ENCODE assay signal across 7 mouse cellular contexts in the genomic region with DNA sequence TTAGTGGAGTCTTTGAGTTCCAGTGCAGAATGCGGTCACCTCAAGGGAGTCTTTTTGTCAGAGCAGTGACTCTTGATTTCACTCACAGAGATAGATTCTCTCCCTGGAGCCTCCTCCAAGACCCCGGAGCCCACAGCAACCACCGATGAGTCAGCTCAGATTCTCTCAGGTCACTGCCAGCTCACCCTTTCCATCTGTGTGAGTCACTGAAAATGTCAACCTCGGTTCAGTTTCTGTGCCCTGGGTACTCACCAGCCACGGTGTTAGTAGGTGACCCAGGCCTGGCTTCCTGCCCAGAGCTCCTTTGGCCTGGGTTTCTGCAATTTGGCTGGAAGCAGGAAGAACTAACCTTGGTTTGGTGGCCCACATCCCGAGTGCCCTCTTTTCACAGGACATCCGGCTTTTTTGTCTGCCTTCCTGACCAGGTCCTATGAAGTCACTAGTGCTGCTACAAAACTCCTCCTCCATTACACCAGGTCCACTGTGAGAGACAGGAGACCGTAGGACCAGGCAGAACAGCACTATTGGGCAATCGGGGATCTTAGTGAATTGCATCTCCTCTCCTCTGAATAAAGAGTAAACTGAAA.
A peak's percentile ranks its signal among the peaks of the same experiment; 100 is the strongest.
DNase-seq lines count a peak whose midpoint lies in the region; TF ChIP-seq lines count a peak whose summit lies in the region.

No protein-coding gene starts in this region.

- H3K36me3 ChIP-seq in CH12.LX (replicated peaks in 1 of 2; ENCODE audit: control insufficient read depth in 1 of 2, insufficient read depth in 1 of 2, low read length in 1 of 2), result no peaks in the 10 kb centered on the region

- peak; percentile 30; the same call in 1 of the 2 replicates for TF ChIP-seq RAD21 in CH12.LX (IDR thresholded peaks at IDR 0.05; ENCODE audit: low read depth, low read length)

- dilution Hi-C loops in CH12.LX (cut with MboI; ENCODE audit: extremely low pct_ligation_motif_present, extremely low pct_unique_long_range_greater_than_20kb, low sequenced_read_pairs), result no loop called here

- H3K4me3 ChIP-seq in CH12.LX (replicated peaks in 1 of 3; ENCODE audit: low read depth in 2 of 3, low read length in 2 of 3, poor library complexity in 1 of 3), result no peak overlapping the region

- H3K27ac ChIP-seq in CH12.LX (ENCODE audit: insufficient read depth, low read depth), result peak overlapping the region; percentile 75

- H3K79me2 ChIP-seq in CH12.LX (replicated peaks; ENCODE audit: control insufficient read depth, extremely low read depth, insufficient read depth, poor library complexity, severe bottlenecking), result no peaks in the 10 kb centered on the region

- 0 out of 2 replicates have a peak overlapping the region, but pooled peaks have one; percentile 5 for H3K9ac ChIP-seq in CH12.LX (ENCODE audit: insufficient read depth, low read depth)

- no peak for TF ChIP-seq CTCF in CH12.LX (conservative IDR thresholded peaks at IDR 0.05 in 1 of 2, IDR thresholded peaks at IDR 0.05 in 1 of 2; ENCODE audit: low read depth in 2 of 2, low read length in 2 of 2)

- H3K4me2 ChIP-seq in CH12.LX (ENCODE audit: insufficient read depth, low read depth, poor library complexity, severe bottlenecking), result peak overlapping the region; percentile 41; the same call in 1 of the 2 replicates

- peak; percentile 98 for DNase-seq in CH12.LX (ENCODE audit: extremely low read depth)
- peak; percentile 93 for DNase-seq in adrenal gland, adult 8-10 months
- peak; percentile 34 to 52 for DNase-seq in heart, adult 9 months (ENCODE audit: low spot score in 2 of 2)
- peak; percentile 92 for DNase-seq in kidney, postnatal 36 days
- peak; percentile 55 for DNase-seq in urinary bladder, postnatal 14 days (ENCODE audit: low spot score)
- DNase-seq in thymus, postnatal 14 days, result no peak
- no peak for DNase-seq in embryo, embryonic 10 days (ENCODE audit: low spot score)

- peaks cover 22 to 37% of the 10 kb centered on the region in 2 experiments for H3K4me1 ChIP-seq in CH12.LX (ENCODE audit: control insufficient read depth in 1 of 2, insufficient read depth in 2 of 2)

- TF ChIP-seq EP300 in CH12.LX (IDR thresholded peaks at IDR 0.05; ENCODE audit: low read length), result peak; percentile 99

- H3K27me3 ChIP-seq in CH12.LX (replicated peaks), result no peaks in the 10 kb centered on the region

- H3K9me3 ChIP-seq in CH12.LX (replicated peaks; ENCODE audit: low read length), result peaks cover 2% of the 10 kb centered on the region

- in situ Hi-C loops in CH12.LX (cut with MboI; ENCODE audit: low pct_ligation_motif_present, low pct_unique_long_range_greater_than_20kb, low sequenced_read_pairs), result no loop called here

- no peak; the same call in none of the 2 replicates for TF ChIP-seq POLR2A in CH12.LX (IDR thresholded peaks at IDR 0.05; ENCODE audit: low read depth, low read length)

TF ChIP-seq in CH12.LX, 34 proteins besides CTCF, POLR2A, EP300 and RAD21:
- TF ChIP-seq USF2 (conservative IDR thresholded peaks at IDR 0.05; ENCODE audit: low read depth, low read length) (no peak), IRF4 (IDR thresholded peaks at IDR 0.05; ENCODE audit: low read depth, low read length) (peak; percentile 100), USF1 (IDR thresholded peaks at IDR 0.05; ENCODE audit: low read depth, low read length) (no peak), JUN (IDR thresholded peaks at IDR 0.05; ENCODE audit: insufficient read depth, low read depth, low read length) (peak; percentile 99), RCOR1 (conservative IDR thresholded peaks at IDR 0.05; ENCODE audit: low read depth, low read length) (peak; percentile 99), MYC (IDR thresholded peaks at IDR 0.05; ENCODE audit: low read depth, low read length) (peak; percentile 85), MAFK (IDR thresholded peaks at IDR 0.05; ENCODE audit: insufficient replicate concordance, low read length) (peak; percentile 98), SMC3 (IDR thresholded peaks at IDR 0.05; ENCODE audit: low read depth, low read length) (peak; percentile 37), CHD1 (IDR thresholded peaks at IDR 0.05; ENCODE audit: low read depth, low read length) (peak; percentile 75; the same call in 1 of the 2 replicates), JUND (conservative IDR thresholded peaks at IDR 0.05; ENCODE audit: low read depth, low read length) (peak; percentile 99), ETS1 (conservative IDR thresholded peaks at IDR 0.05; ENCODE audit: low read depth, low read length) (peak; percentile 100), KAT2A (IDR thresholded peaks at IDR 0.05; ENCODE audit: insufficient replicate concordance, low read length) (peak; percentile 71; the same call in 1 of the 2 replicates), CHD2 (IDR thresholded peaks at IDR 0.05; ENCODE audit: low read length) (peak; percentile 92), TCF12 (IDR thresholded peaks at IDR 0.05; ENCODE audit: low read depth, low read length) (peak; percentile 95), MAX (IDR thresholded peaks at IDR 0.05; ENCODE audit: low read length) (peak; percentile 83), GABPA (IDR thresholded peaks at IDR 0.05; ENCODE audit: insufficient replicate concordance, low read depth, low read length) (no peak), NRF1 (IDR thresholded peaks at IDR 0.05; ENCODE audit: low read depth, low read length) (0 out of 2 replicates have a peak, but pooled peaks have one; percentile 37), HCFC1 (IDR thresholded peaks at IDR 0.05; ENCODE audit: low read depth, low read length) (peak; percentile 64), ELF1 (IDR thresholded peaks at IDR 0.05; ENCODE audit: low read depth, low read length) (peak; percentile 58), SIN3A (IDR thresholded peaks at IDR 0.05; ENCODE audit: low read length) (peak; percentile 92), ZNF384 (IDR thresholded peaks at IDR 0.05; ENCODE audit: low read depth, low read length) (peak; percentile 70), POLR2AphosphoS2 (IDR thresholded peaks at IDR 0.05; ENCODE audit: low read depth, low read length) (peak; percentile 48; the same call in 1 of the 2 replicates), PAX5 (IDR thresholded peaks at IDR 0.05; ENCODE audit: low read length) (no peak), UBTF (IDR thresholded peaks at IDR 0.05; ENCODE audit: low read depth, low read length) (peak; percentile 75; the same call in 1 of the 2 replicates), ZMIZ1 (IDR thresholded peaks at IDR 0.05; ENCODE audit: low read depth, low read length) (peak; percentile 70), ZC3H11A (IDR thresholded peaks at IDR 0.05; ENCODE audit: low read depth, low read length) (no peak), MAZ (IDR thresholded peaks at IDR 0.05; ENCODE audit: low read depth, low read length) (peak; percentile 97; the same call in 1 of the 2 replicates), TBP (conservative IDR thresholded peaks at IDR 0.05; ENCODE audit: low read depth, low read length) (peak; percentile 73), MEF2A (IDR thresholded peaks at IDR 0.05; ENCODE audit: borderline replicate concordance, low read depth, low read length) (peak; percentile 98), BHLHE40 (IDR thresholded peaks at IDR 0.05; ENCODE audit: low read depth, low read length) (peak; percentile 94), NELFE (IDR thresholded peaks at IDR 0.05; ENCODE audit: low read depth, low read length) (peak; percentile 65; the same call in 1 of the 2 replicates), MXI1 (IDR thresholded peaks at IDR 0.05; ENCODE audit: low read depth, low read length) (peak; percentile 71; the same call in 1 of the 2 replicates), E2F4 (IDR thresholded peaks at IDR 0.05; ENCODE audit: insufficient replicate concordance, low read depth, low read length) (0 out of 2 replicates have a peak, but pooled peaks have one; percentile 40), ZKSCAN1 (IDR thresholded peaks at IDR 0.05; ENCODE audit: borderline replicate concordance, low read depth, low read length) (0 out of 2 replicates have a peak, but pooled peaks have one; percentile 3)

Comparison
In these comparisons a context has a peak if more than half of its experiments do, and no peak if none do; other contexts are left out.
1. DNase-seq: peak in CH12.LX (single experiment), adrenal gland, adult 8-10 months (single experiment), heart, adult 9 months (2 of 2), kidney, postnatal 36 days (2 of 2) and urinary bladder, postnatal 14 days (single experiment); none in thymus, postnatal 14 days (single experiment) and embryo, embryonic 10 days (single experiment).